Mouse (Mus musculus) left cerebral cortex, postnatal 25 days (tissue): ENCODE measurements at regions not wholly inside any gene's neighbourhood (a gene's known extent, or its start where the extent isn't known, plus 50 kb on each side); places are given as distances from the start of the nearest gene placed in this dataset.

Source experiments
- DNase-seq, 2 experiments: peaks; one replicate each; pipeline ENCODE4 v3.0.0; 2022; ENCODE audit warnings: low spot score in 2 of 2, mixed read lengths in 1 of 2
- intact Hi-C: fragments of 180-260 bp; cut with DNase I; formaldehyde crosslinking; loops from one replicate; pipeline ENCODE4 v1.15.1; 2025

DNA sequence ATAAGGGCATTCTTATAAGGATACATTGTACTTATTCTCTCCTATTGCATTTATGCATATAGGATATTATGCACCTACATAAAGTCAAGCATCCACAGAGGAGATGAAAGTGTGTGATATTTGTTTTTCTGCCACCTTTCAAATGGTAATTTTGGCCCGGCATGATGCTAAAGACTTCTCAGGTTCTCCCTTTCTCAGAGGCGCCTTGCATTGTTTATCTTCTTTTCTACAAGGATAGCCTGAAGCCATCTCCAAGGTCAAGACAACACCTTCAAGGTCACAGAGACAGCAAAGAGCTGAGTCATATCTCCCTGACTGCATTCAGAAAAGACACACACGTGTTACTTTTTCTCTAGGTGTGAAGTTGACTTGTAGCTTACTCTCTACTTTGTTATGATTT is 454.5 kb downstream of the 1810013L24Rik start:
- intact Hi-C loops, result loop anchor here (5.0 kb wide), 1 partner anchor 78 kb away; no protein-coding TSS in a partner anchor
- DNase-seq, result no peak

DNA sequence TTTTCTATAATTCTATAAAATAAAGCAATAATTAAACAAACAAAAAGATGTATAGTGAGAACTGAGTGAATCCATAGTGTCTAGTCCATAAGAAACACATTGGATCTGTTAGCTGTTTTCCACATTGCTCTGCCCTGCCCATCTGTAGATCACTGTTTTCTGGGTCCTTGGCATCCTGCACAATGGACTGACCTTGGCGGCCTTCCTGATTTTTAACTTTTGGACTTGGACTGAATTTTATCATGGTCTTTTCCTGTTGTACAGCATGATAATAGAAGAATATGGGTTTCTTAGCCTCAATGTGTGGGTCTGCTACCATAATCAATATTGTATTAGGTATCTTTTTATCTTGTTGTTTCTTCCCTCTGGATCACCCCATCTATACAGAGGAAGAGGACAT is 456.0 kb downstream of the 1810013L24Rik start:
- no peak for DNase-seq
- intact Hi-C loops, result no loop called here

DNA sequence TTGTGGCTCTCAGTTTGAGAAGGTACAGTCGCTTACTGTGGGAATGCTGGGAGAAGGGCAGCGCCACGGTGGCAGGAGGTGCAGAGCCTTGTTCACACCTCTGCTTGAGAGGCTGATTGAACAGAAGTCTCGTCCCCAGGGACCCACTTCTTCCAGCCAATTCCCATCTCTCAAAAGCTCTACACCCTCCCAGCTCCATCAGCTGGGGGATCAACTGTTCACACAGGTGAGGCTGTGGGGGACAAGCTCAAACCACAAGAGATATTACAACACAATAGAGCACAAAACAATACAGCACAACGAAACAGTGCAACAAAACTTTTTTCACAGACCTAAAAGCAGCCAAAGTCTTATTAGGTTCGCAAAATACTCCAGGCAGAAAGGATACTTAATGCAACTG is 457.7 kb downstream of the 1810013L24Rik start:
- intact Hi-C loops, result no loop called here
- DNase-seq, result no peak

DNA sequence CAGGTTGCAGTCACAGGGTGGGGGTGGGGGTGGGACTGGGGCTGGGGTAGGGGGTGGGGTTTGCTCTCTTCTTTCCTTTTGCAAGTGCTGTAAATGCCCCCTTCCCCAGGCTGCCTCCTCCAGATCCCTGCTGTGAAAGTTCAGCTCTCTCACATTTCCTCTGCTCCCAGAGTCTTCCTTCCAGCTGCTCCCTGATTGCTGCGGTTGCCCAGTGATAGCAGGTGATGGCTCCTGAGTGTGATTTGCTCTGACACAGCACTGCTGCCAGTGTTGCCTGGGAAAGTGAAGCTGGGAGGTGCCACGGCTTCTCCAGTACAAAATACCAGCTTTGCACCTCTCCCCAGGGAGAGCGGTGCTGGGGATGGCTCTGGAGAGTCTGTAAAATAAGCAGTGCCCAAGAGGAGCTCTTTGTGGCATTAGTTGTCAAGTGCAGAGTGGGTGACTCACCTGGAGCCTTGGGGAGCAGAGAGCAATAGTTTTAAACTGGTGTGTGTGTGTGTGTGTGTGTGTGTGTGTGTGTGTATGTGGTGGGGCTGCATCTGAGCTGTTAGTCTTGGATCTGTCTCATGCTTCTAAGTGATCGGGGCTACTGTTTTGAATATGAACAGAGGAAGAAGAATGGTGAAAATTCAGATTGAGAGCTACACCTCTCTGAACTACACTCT is 461.6 kb downstream of the 1810013L24Rik start:
- intact Hi-C loops, result no loop called here
- no peak for DNase-seq

DNA sequence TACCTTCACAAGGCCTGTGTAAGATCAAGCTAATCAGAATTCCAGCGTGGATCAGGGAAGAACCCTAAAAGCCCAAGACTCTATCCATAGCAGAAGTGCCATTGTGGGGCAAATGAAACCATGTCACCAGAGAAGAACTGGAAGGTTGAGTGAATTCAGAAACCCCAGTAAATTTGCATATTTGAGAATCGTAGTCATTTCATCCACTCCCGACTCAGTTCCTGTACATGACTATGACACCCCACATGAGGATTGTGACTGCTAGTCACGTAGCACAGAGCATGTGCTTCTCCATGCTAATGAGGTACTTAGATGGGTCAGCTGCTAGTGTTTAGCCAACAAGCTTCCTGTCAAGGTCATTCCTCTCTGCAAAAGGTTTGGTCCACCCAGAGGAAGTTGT is 473.2 kb downstream of the 1810013L24Rik start:
- intact Hi-C loops, result no loop called here
- no peak for DNase-seq

DNA sequence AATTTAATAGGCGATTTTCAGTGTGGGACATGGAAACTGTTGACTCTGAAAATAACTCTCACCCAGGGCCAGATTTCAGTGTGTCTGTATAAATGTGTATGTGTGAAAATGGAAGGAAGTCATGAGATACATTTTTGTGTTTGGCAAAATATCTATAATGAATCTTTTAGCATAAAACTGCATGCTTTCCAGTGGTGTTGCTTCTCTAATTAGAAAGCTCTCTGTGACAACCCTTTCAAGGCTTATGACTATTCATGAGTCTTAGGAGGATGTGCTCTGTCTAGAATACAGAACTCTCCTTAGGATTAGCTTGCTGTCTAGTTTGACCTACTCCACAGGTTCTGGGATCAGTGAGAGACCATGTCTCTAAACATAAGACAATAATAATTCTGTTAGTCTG is 474.2 kb downstream of the 1810013L24Rik start:
- intact Hi-C loops, result no loop called here
- DNase-seq, result peak in 1 of 2 experiments; percentile 67

DNA sequence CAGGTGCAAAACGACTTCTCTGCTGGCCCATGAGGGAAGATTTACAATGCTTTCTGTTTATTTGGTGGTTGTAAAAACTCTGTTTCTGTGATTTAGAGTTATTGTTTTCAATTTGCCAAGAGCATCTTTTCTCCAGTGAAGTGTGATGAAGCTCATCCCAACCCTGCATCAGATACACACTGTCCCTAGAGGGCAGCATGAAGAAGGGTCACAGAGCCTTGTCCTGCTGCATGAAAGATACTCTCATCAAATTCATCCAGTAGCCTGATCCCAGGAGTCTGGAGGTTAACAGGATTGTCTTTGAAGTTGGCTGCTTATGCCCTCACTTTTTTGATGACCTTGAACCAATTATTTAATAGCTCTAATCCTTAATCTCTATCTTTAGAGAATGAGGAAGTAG is 480.8 kb downstream of the 1810013L24Rik start:
- intact Hi-C loops, result no loop called here
- no peak for DNase-seq

DNA sequence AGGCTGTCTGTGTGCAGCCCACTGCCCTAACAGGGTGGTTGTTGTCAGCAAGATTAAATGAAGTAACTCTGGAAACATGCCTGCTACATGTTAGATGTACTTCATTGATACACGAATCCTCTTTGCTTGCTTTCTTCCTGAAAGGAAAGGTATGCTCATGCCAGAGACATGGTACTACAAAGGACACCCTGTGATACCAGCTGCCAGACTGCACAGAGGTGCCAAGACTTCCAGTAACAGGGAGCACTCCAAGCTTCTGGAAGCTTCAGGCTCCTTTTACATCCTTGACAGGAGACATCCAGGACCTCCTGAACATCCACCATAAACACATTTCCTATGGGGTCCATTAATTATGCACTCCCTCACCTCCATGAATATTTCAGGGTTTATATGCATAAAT is 505.7 kb downstream of the 1810013L24Rik start:
- intact Hi-C loops, result no loop called here

DNA sequence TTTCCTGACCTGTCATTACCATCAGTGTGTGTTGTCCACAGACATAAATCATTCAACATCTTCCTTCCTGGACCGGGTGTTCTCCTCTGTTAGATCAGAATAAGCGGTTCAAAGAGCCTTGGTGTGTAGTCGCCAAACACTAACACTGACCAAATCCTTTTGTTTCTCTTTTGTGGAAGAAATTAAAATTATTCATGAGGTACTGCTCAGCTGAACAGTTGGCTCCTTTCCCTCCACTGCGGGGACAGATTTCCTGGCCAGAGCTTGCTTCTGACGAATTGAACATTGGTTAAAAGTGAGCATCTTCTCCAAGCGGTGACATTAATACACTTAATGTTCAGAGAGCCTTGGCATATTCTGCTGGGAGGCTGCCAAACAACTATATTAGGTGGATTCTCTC is 506.2 kb downstream of the 1810013L24Rik start:
- intact Hi-C loops, result no loop called here
- no peak for DNase-seq

More for the DNA sequence above, 505.7 kb downstream of the 1810013L24Rik start:
- DNase-seq, result no peak

DNA sequence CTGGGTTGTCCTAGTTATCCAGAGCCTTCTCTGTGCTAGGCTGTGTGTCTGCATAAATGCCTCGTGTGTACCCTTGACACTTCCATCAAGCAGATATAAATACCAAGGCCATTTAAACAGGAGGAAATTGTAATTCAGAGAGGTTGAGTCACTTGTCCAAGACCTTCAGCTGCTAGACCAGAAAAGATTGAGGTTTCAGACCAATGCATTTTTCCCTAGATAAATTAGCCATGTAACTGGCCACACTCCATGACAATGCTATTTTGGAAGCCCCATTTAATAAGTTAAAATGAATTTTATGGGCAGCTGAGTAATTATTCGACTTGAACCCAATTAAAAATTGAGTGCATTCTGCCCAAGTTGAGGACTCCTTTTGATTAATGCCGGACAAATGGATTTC is 509.6 kb downstream of the 1810013L24Rik start:
- DNase-seq, result no peak
- intact Hi-C loops, result no loop called here

DNA sequence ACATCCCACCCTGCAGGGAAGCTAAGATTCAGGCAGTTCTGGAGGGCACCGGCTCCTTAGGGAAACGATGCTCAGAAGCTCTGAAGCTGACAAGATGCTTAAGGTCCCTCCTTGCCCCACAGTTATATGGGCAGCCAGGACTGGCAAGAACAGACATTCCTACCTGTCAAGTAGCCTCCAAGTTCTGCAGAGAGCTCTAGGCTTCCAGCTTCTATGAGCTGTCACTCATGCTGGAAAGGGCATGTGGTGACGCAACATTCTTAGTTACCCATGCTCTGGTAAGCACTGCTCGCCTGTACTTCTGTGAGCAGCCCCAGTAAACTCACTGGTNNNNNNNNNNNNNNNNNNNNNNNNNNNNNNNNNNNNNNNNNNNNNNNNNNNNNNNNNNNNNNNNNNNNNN is 511.3 kb downstream of the 1810013L24Rik start:
- intact Hi-C loops, result no loop called here
- DNase-seq, result no peak

DNA sequence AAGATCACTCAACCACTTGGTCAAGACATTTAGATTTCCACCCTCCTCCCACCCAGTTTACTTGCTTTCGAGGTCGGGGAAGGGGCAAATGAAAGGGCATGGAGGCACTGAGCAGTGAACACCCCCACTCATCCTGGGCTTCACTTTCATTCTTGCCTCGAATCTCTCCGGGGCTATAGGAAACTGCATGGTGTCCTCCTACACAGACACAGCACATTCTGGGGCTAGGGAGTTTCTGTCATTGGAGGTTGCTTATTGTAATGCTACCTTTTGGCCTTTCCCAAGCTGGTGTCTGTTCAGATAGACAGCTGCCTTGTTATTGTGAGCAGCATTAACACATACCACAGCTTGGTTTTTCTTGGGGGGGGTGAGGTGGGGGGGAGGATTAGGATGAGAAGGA is 523.9 kb downstream of the 1810013L24Rik start:
- intact Hi-C loops, result no loop called here
- DNase-seq, result no peak

DNA sequence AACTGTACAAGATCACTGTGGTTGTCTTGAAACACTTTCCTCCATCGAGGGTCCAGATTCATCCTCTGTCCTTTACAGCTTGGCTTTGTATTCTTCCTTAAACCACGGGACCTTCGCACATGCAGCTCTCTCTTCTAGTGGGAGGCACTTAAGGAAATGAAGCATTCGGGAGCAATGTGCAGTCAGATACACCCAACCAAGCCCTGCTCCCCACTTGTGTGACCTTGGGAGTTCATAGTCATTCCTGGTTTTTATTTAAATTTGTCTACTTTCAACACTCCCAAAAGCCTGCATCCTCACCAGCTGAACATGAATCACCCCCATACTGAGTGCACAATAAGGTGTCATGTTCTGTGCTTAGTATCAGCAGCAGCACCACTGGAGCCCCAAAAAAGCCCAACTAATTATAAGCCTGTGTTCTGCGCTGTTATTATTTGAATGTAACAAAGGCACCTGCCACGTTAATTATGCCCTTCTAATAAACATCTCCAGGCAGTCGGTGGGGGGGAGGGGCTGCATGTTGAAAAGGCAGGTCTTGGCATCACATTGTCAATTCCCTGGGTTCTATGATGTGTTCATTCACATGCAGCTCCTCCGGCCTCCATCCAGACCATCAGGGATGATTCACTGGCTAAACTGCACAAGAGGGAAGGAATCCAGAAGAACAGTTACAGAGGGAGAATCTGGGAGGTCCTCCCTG is 524.6 kb downstream of the 1810013L24Rik start:
- no peak for DNase-seq
- intact Hi-C loops, result no loop called here

DNA sequence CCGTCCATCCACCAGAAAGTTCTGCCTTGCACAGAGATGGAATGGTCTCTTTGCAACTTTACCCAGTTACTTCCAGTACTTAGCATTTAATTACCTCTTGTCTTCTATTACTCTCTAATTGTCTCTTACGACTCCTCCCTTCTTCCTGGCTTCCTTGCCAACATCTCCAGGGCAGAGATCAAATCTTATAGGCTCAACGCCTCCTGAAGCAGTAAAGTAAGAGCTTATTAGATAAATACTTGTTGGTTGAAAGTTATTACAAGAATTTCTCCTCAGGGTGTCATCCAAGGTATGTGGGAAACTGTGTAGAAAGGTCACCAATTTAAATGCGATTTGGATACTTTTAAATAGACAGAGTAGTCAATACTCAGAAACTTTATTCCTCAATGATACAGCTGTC is 528.8 kb downstream of the 1810013L24Rik start:
- intact Hi-C loops, result no loop called here
- no peak for DNase-seq

DNA sequence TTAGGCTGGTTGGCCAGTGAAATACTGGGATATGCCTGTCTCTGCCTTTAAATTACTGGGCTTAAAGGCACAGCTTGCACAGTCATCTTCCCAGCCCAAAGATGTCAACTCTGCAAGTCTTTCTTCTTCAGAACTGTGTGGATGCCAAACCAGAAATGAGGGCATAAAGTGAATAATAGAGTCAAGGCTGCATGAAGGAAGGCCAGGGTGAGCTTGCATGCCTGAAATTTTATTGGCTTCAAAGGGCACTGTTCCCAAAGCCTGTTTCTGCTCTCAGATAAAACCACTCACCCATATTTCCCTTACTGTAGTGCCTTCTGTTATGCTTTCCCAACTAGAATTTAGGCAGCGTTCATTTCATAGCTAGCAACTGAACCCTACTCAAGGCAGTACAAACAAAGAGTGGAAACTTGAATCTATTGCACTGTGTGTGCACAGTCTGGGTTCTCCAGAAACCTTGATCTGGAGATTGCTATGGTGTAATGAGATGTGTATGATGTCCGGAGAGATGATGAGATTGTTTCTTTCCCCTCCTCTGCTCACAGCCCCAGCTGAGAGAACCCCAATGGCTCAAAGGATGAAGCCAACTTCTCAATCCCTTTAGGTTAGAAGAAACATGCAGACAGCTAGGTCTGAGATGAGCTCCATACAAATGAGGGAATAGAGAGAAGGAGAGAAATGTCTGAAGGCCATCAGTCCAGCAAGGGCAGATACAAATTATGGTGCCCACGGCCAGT is 529.7 kb downstream of the 1810013L24Rik start:
- DNase-seq, result no peak
- intact Hi-C loops, result loop anchor here (2.0 to 5.0 kb wide), 2 partner anchors 77 to 93 kb away; no protein-coding TSS in a partner anchor

DNA sequence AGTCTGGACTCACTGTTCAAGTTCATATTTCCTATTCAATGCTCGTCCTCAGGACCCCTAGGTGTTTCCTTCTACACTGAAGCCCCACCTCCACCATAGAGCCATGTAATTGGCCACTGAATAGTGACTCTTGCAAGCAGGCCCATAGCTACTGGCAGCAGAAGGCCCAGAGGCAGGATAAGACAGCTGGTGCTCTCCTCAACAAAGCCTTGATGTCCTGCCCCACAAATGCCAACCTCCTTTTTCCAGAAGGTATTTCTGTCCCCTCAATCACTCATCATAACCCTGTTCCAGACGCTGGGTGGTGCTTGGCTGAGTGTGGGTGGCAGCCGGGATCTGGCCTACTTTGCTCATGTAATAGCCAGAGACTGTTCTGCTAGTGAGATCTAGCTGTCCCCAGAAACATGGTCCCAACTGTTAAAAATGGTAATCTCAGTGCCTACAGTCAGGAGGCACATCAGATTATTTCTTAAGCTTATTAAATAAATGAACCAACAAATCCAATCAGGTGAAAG is 530.9 kb downstream of the 1810013L24Rik start:
- intact Hi-C loops, result loop anchor here (2.0 to 5.0 kb wide), 2 partner anchors 78 to 92 kb away; no protein-coding TSS in a partner anchor
- peak in 1 of 2 experiments; percentile 83 for DNase-seq

DNA sequence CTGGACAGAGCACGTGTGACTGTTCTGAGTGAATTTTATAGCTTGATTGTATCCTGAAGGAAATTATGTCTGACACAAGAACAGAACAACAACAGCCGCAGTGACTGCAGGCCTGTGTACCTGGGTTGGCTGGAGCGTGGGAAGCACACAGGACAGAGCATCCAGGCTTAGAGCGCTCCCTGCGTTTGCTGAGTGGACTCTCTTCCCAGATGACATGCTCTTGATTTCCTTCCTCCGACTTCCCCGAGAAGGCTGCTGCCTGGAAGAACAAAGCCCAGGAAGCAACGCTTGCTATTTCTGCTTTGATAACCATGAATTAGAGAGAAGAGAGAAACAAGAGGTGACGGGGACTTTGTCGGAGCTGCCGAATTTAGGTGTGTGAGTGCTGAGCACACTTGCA is 532.2 kb downstream of the 1810013L24Rik start:
- peak in 1 of 2 experiments; percentile 19 for DNase-seq
- intact Hi-C loops, result loop anchor here (5.0 kb wide), 1 partner anchor 80 kb away; no protein-coding TSS in a partner anchor

DNA sequence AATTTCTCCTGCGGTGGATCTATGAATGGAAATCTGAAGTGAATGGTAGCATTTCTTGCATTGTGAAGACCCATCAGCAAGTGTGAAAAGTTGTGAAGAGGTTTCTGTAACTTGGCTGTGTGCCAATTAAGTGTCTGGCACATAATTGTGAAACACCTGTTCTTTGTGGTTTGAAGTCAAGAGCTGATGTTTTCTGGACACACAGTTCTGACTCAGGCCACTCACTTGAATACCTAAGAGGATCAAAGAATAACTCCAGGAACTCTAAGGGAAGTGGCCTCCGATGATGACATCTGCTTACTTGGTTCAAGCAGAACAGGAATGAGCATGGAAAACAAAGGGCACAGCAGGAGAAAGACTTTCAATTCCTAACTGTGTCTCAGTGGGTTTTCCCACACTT is 534.2 kb downstream of the 1810013L24Rik start:
- no peak for DNase-seq
- intact Hi-C loops, result loop anchor here (5.0 kb wide), 1 partner anchor 82 kb away; no protein-coding TSS in a partner anchor

DNA sequence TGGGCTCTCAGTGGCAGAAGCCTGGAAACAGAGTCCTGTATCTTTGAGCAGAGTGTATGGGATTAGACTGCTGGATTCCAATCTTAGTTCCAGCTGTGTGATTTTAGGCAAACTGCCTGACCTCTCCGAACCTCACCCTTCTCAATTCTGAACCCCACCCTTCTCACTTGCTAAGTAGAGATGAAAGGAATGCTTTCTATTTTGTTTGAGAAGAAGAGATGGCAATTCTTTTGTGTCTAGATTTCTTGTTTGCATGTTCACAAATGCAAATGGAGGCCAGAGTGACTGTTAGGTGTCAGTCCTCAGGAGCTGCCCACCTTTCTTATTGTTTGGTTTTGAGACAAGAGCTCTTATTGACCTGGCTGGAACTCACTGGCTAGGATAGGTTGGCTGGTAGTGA is 561.1 kb downstream of the 1810013L24Rik start:
- intact Hi-C loops, result no loop called here

DNA sequence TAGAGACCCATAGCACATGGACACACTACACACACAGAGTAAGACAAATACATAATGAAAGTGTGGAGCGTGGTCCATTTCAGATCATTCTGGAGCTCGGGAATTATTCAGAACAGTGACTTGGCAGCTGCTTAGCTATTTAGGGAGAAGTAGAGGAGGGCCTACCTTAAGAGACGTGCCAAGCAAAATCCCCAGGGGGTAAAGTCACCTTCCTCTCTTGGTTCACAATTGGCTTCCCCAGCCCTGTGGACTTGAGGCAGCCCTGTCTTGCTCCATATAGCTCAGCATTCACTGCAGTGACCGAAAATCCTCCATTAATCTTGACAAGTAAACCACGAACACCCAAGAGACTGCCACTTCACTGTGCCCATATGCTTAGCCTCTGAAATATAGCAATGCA is 574.8 kb downstream of the 1810013L24Rik start:
- intact Hi-C loops, result no loop called here
- no peak for DNase-seq

More for the DNA sequence above, 561.1 kb downstream of the 1810013L24Rik start:
- no peak for DNase-seq
